Mouse (Mus musculus) R1 (cell line): ENCODE results near the gene Ust.

Experiments used
- DNase-seq: peaks from one replicate; pipeline ENCODE4 v3.0.0-alpha.2; 2018; ENCODE audit warnings: low read depth, low spot score

Ust gene

GRCm38 (mm10) chr10:8504832-8505231 lies 13.8 kb downstream of the Ust start:
- DNase-seq: no peak

DNA sequence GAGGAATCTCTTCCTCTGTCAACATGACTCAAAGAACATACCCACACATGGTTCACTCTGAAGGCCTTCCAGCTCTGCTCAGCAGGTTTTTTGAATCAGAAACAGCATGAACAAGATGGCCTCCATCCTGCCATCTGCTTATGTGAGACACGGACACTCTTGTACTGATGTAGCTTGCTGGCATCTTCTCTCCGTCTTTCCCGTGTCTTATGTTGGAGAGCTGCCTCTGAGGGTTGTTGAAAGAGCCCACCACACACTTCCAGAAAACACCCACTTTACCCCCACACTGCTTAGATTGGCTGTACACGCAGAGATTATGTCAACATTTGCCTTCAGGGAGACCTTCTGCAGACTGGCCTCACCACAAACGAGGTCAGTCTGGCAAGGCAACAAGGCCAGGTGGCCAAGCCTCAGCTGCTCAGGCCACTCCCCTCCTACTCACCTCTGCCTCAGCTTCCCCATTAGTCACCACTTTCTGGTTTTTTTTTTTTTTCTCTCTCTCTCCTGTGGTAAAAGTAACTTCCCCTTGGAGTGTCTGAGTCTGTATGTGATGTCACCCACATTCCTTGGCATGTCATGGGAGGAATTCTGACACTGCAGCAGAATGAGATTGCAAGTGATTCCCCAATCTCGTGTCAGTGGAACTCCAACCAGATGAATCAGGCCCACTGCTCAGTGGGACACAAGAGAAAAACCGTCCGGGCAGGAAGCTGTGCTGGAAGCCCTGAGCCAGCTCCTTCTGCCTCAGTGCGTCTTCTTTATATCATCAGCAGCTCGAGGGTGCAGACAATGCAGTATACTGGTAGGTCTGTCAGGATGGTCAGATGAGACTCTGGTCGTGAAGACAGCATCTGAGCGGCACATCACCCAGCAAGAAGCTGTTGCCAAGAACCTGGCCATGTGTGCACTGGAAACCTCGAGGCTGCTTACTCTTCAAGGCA lies 19.4 kb downstream of the Ust start:
- no peak for DNase-seq

DNA sequence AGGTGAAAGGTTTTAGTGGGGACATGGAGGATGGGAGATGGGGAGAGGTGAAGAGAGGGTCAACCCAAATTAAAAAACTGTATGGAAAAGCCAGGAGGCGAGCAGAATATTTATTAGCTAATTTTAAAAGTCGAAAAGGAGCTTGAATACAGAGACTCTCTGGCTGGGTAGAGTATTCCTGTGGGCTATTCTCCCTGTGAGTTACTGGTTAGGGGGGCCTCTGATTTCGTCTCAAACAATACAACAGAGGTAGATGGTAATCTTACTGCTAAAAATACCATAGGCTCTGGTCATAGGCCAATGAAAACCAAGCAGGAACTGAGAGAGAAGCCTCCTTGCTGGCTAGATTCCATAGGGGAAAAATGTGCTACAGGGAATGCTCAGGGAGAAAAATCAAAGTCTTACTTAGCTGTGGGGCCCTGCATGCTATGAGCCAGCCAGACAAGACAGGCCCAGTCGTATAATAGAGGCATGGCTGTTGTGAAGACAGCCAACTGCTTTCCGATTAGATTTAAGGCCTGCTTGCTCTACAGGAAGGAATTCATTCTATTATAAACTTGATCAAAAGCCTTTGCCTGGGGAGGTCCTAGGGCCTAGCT lies 23.0 kb downstream of the Ust start:
- DNase-seq: no peak

DNA sequence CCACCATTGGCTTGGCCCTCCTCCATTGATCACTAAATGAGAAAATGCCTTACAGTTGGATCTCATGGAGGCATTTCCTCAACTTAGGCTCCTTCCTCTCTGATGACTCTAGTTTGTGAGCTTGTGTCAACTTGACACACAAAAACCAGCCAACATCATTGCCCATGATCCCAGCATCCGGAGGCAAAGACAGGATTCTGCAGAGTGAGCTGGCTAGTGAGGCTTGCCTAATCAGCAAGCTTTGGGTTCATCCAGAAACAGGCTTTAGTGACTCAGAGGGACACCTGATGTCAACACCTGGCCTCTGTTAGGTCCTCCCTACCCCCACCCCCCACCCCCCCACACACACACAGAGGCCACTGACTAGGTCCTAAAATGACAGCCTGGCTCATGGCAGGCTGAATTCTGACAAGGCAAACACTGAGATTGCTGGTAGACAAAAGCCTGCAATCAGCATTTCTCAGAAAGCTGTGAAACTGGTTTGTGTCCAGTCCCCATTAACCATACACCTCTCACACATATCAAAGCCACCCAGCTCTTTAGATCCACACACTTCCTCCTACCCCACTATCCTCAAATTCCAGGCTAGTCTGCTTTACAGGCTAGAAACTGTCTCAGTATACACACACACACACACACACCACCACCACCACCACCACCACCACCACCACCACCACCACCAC lies 26.6 kb downstream of the Ust start:
- no peak for DNase-seq

- no peak for DNase-seq
Measured at GRCm38 (mm10) chr10:8487388-8487787, 31.2 kb downstream of the Ust start.

DNA sequence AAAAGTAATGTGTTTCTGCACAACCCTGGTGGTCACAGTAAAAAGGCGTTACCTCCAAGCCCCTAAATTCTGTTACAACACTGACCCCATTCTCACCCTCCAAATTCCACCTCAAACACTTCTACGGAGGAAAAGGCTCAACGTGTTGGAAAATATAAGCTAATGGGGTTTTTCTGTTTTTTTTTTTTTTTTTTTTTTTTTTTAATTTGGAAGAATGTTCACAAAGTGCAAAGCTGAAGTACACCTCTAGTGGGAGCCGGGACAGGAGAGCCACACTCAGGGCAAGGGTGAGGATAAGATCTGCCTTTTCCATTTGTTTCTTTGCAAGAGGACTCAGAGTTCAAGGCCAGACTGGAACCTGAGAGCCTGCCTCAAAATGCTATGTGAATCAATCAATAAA lies 34.1 kb downstream of the Ust start:
- DNase-seq: no peak

GRCm38 (mm10) chr10:8482779-8483178 lies 35.8 kb downstream of the Ust start:
- no peak for DNase-seq

- DNase-seq: no peak
Measured at GRCm38 (mm10) chr10:8479779-8480178, 38.8 kb downstream of the Ust start.

DNA sequence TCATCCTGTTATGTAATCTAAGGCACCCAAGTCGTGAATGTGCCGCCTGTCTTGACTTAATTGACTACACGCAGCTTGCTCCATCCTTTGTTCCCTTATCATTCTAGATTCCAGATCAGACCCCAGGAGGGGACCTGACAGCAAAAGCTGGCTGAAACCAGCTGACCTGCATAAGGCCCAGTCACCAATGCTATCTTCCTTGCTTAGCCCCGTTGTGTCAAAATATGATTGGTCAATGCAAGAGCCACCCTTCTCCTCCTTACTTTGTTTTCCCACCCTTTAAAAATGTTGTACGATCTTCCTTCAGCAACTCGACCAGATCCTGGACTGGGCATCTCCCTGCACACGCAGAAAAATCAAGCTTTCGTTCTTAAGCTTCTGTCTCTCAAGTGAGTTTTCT lies 40.7 kb downstream of the Ust start:
- DNase-seq: no peak

DNA sequence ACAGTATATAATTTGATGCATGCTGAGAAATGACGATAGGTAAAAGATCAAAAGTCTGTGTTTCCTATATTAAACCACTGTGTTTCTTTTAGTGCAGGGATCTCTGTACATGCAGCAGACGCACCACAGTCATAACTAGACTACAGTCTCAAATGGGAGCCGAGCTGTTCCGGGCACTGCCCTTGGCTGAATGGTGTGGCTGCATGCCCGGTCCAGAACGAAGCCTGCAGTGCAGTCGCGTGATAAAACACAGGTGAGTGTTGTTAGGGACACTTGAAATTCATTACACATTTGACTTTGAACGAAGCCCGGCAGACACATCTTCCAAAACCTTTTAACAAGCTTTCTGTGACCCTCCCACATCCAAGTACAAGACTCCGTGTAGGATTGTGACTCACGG lies 46.6 kb downstream of the Ust start:
- no peak for DNase-seq

DNA sequence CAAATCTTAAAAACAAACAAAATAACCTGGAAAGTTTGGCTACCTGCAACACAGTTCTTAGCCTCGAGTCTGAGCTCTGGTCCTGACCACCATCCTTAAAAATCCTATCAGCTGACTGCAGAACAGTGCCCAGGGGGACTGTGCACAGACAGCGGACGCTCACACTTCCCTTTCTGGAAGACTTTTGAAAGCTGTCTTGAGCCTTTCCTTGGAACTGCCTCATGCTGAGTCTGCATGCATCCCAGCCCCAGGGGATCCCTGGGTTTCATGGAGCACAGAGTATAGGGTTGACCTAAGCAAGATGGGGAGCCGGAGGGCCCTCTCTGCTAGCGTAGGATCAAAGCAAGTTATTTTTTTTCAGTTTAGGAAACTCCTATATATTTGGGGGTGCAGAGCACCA lies 47.6 kb downstream of the Ust start:
- DNase-seq: no peak

- DNase-seq: no peak
Measured at GRCm38 (mm10) chr10:8469516-8469915, 49.1 kb downstream of the Ust start.

DNA sequence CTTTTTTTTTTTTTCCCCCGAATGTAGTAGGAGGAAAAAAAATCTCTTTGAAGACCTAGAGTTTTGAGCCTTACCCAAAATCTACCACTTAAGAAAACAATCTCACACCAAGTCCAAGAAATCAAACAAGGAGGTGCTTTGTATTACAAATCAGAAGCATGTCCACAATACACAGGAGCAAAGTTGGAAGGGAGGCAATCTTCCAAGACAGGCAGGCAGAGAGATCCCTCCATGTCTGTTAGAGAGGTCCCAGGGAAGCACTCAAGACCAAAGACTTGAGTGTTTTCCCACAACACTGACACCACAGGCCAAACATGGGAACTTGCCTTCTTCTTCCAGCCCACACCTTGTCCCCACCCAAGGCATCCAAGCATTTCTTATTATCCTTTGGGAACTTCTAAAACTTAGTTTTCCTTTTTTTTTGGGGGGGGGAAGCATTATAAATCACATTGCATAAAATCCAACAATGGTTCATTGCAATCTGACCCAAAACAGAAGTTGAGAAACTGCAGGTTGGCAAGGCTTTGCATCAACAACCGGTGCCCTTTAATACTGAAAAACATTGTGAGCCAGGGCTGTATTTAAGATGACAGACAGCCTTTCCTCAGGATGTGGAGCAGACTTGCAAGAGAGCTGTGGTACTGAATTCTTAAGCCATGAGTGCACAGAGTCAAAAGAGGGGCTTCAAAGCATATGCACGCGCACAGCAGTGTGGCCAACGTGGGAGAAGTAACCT lies 49.8 kb downstream of the Ust start:
- DNase-seq: no peak

- DNase-seq: no peak
Measured at GRCm38 (mm10) chr10:8465918-8466317, 52.7 kb downstream of the Ust start.

GRCm38 (mm10) chr10:8465216-8465615 lies 53.4 kb downstream of the Ust start:
- DNase-seq: no peak

GRCm38 (mm10) chr10:8461372-8461771 lies 57.3 kb downstream of the Ust start:
- DNase-seq: no peak

- DNase-seq: peak; percentile 66
Measured at GRCm38 (mm10) chr10:8454711-8455110, 63.9 kb downstream of the Ust start.

DNA sequence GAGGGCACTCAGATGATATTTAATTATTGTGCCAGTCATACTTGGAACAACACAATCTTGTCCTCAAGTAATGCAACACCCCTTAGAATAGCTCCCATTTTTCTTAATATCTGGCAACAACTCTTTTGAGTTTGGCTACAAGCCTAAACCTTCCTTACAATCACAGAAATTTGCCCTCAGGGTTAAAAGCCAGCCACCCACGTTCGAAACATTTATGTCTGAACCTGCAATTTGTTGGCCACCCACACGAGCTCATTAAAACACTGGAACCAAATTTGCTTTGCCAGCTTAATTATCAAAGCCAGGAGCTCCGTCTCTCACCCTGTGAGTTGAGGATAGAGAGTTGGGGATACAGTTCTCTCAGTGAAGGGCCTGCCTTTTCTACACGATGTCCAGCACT lies 70.9 kb downstream of the Ust start:
- no peak for DNase-seq

- DNase-seq: no peak
Measured at GRCm38 (mm10) chr10:8446972-8447371, 71.7 kb downstream of the Ust start.

- DNase-seq: no peak
Measured at GRCm38 (mm10) chr10:8444052-8444451, 74.6 kb downstream of the Ust start.

- no peak for DNase-seq
Measured at GRCm38 (mm10) chr10:8431857-8432256, 86.8 kb downstream of the Ust start.
